Mouse (Mus musculus): ENCODE measurements at regions not wholly inside any gene's neighbourhood (a gene's known extent, or its start where the extent isn't known, plus 50 kb on each side); places are given as distances from the start of the nearest gene placed in this dataset.
"Not testable (repeated sequence)": the region's sequence is repeated elsewhere in the genome, so short reads cannot be mapped to it uniquely, and the experiment has no call there.

- Histone ChIP-seq H3K4me3 (replicated peaks) (no peak overlapping the region), H3K27ac (no peak overlapping the region), H3K4me1 (replicated peaks) (no peaks in the 10 kb centered on the region), H3K4me2 (no peak overlapping the region), H3K9ac (replicated peaks) (no peak overlapping the region), H3K9me3 (no peaks in the 10 kb centered on the region), H3K36me3 (no peaks in the 10 kb centered on the region), H3K27me3 (no peaks in the 10 kb centered on the region)
- 89% methylated on average over 1 of the region's 1 CpGs for WGBS
- no peak for ATAC-seq (ENCODE audit: insufficient number of reproducible peaks, insufficient read depth, low FRiP score, low TSS enrichment, low read depth)
Observed at GRCm38 (mm10) chr6:22496471-22496870, 140.4 kb upstream of the Fam3c start.

- H3K9ac ChIP-seq (replicated peaks), result no peak overlapping the region
- no peaks in the 10 kb centered on the region for H3K4me1 ChIP-seq (replicated peaks)
- no peak overlapping the region for H3K4me2 ChIP-seq
- no peaks in the 10 kb centered on the region for H3K27me3 ChIP-seq
- H3K27ac ChIP-seq, result no peak overlapping the region
- WGBS, result 48% methylated on average over 11 of the region's 11 CpGs
- no peaks in the 10 kb centered on the region for H3K9me3 ChIP-seq
- H3K36me3 ChIP-seq, result no peaks in the 10 kb centered on the region
- H3K4me3 ChIP-seq (replicated peaks), result no peak overlapping the region
- ATAC-seq (ENCODE audit: insufficient number of reproducible peaks, insufficient read depth, low FRiP score, low TSS enrichment, low read depth), result no peak
Observed at GRCm38 (mm10) chr6:22493632-22494260, 137.7 kb upstream of the Fam3c start.

GRCm38 (mm10) chr6:22492896-22493295 is 136.9 kb upstream of the Fam3c start:
- no peaks in the 10 kb centered on the region for H3K36me3 ChIP-seq
- H3K9ac ChIP-seq (replicated peaks), result no peak overlapping the region
- H3K4me2 ChIP-seq, result no peak overlapping the region
- H3K9me3 ChIP-seq, result no peaks in the 10 kb centered on the region
- 89% methylated on average over 17 of the region's 17 CpGs for WGBS
- no peak for ATAC-seq (ENCODE audit: insufficient number of reproducible peaks, insufficient read depth, low FRiP score, low TSS enrichment, low read depth)
- no peaks in the 10 kb centered on the region for H3K27me3 ChIP-seq
- no peaks in the 10 kb centered on the region for H3K4me1 ChIP-seq (replicated peaks)
- H3K4me3 ChIP-seq (replicated peaks), result no peak overlapping the region
- no peak overlapping the region for H3K27ac ChIP-seq

- Histone ChIP-seq H3K9ac (replicated peaks) (no peak overlapping the region), H3K36me3 (no peaks in the 10 kb centered on the region), H3K9me3 (no peaks in the 10 kb centered on the region), H3K4me2 (no peak overlapping the region), H3K4me1 (replicated peaks) (no peaks in the 10 kb centered on the region), H3K27ac (no peak overlapping the region), H3K27me3 (no peaks in the 10 kb centered on the region), H3K4me3 (replicated peaks) (no peak overlapping the region)
- no peak for ATAC-seq (ENCODE audit: insufficient number of reproducible peaks, insufficient read depth, low FRiP score, low TSS enrichment, low read depth)
- WGBS, result 94% methylated on average over 6 of the region's 6 CpGs
Observed at GRCm38 (mm10) chr6:22490762-22491161, 134.7 kb upstream of the Fam3c start.

- Histone ChIP-seq H3K4me1 (replicated peaks) (no peaks in the 10 kb centered on the region), H3K36me3 (no peaks in the 10 kb centered on the region), H3K4me3 (replicated peaks) (no peak overlapping the region), H3K27me3 (no peaks in the 10 kb centered on the region), H3K27ac (no peak overlapping the region), H3K4me2 (no peak overlapping the region), H3K9ac (replicated peaks) (no peak overlapping the region), H3K9me3 (no peaks in the 10 kb centered on the region)
- WGBS, result 85% methylated on average over 3 of the region's 3 CpGs
- ATAC-seq (ENCODE audit: insufficient number of reproducible peaks, insufficient read depth, low FRiP score, low TSS enrichment, low read depth), result no peak
Observed at GRCm38 (mm10) chr6:22487467-22487866, 131.4 kb upstream of the Fam3c start.

- Histone ChIP-seq H3K4me3 (replicated peaks) (no peak overlapping the region), H3K4me2 (no peak overlapping the region), H3K36me3 (no peaks in the 10 kb centered on the region), H3K4me1 (replicated peaks) (no peaks in the 10 kb centered on the region), H3K27me3 (no peaks in the 10 kb centered on the region), H3K27ac (no peak overlapping the region), H3K9me3 (no peaks in the 10 kb centered on the region), H3K9ac (replicated peaks) (no peak overlapping the region)
- ATAC-seq (ENCODE audit: insufficient number of reproducible peaks, insufficient read depth, low FRiP score, low TSS enrichment, low read depth), result no peak
- 82% methylated on average over 11 of the region's 11 CpGs for WGBS
Observed at GRCm38 (mm10) chr6:22485828-22486518, 129.9 kb upstream of the Fam3c start.

- not testable (repeated sequence) for H3K9ac ChIP-seq (replicated peaks); ATAC-seq (ENCODE audit: insufficient number of reproducible peaks, insufficient read depth, low FRiP score, low TSS enrichment, low read depth); H3K27me3 ChIP-seq; H3K4me1 ChIP-seq (replicated peaks); H3K4me2 ChIP-seq; H3K27ac ChIP-seq; H3K4me3 ChIP-seq (replicated peaks); H3K9me3 ChIP-seq; H3K36me3 ChIP-seq
- 87% methylated on average over 4 of the region's 4 CpGs for WGBS
Observed at GRCm38 (mm10) chr6:22482257-22482656, 126.2 kb upstream of the Fam3c start.

- Histone ChIP-seq H3K4me1 (replicated peaks) (no peaks in the 10 kb centered on the region), H3K4me2 (no peak overlapping the region)
- WGBS, result 83% methylated on average over 4 of the region's 4 CpGs
Observed at GRCm38 (mm10) chr6:22474604-22475003, 118.6 kb upstream of the Fam3c start.

GRCm38 (mm10) chr6:22474011-22474410 is 118.0 kb upstream of the Fam3c start:
- Histone ChIP-seq H3K9me3 (no peaks in the 10 kb centered on the region), H3K9ac (replicated peaks) (no peak overlapping the region), H3K27ac (no peak overlapping the region), H3K4me1 (replicated peaks) (no peaks in the 10 kb centered on the region), H3K4me3 (replicated peaks) (no peak overlapping the region), H3K4me2 (no peak overlapping the region), H3K27me3 (no peaks in the 10 kb centered on the region), H3K36me3 (no peaks in the 10 kb centered on the region)
- 74% methylated on average over 2 of the region's 2 CpGs for WGBS
- no peak for ATAC-seq (ENCODE audit: insufficient number of reproducible peaks, insufficient read depth, low FRiP score, low TSS enrichment, low read depth)

More at GRCm38 (mm10) chr6:22474604-22475003, 118.6 kb upstream of the Fam3c start:
- H3K36me3 ChIP-seq, result no peaks in the 10 kb centered on the region
- H3K9ac ChIP-seq (replicated peaks), result no peak overlapping the region
- H3K9me3 ChIP-seq, result no peaks in the 10 kb centered on the region
- H3K4me3 ChIP-seq (replicated peaks), result no peak overlapping the region
- no peak overlapping the region for H3K27ac ChIP-seq
- no peak for ATAC-seq (ENCODE audit: insufficient number of reproducible peaks, insufficient read depth, low FRiP score, low TSS enrichment, low read depth)
- no peaks in the 10 kb centered on the region for H3K27me3 ChIP-seq

GRCm38 (mm10) chr6:22472400-22472799 is 116.4 kb upstream of the Fam3c start:
- 88% methylated on average over 5 of the region's 5 CpGs for WGBS
- H3K27ac ChIP-seq; H3K9ac ChIP-seq (replicated peaks); H3K9me3 ChIP-seq; H3K4me3 ChIP-seq (replicated peaks); ATAC-seq (ENCODE audit: insufficient number of reproducible peaks, insufficient read depth, low FRiP score, low TSS enrichment, low read depth); H3K4me2 ChIP-seq; H3K27me3 ChIP-seq; H3K36me3 ChIP-seq; H3K4me1 ChIP-seq (replicated peaks): not testable (repeated sequence)

GRCm38 (mm10) chr6:22467334-22467993 is 111.4 kb upstream of the Fam3c start:
- ATAC-seq (ENCODE audit: insufficient number of reproducible peaks, insufficient read depth, low FRiP score, low TSS enrichment, low read depth), result no peak
- Histone ChIP-seq H3K9ac (replicated peaks) (no peak overlapping the region), H3K4me1 (replicated peaks) (no peaks in the 10 kb centered on the region), H3K4me2 (no peak overlapping the region), H3K9me3 (no peaks in the 10 kb centered on the region), H3K27me3 (no peaks in the 10 kb centered on the region), H3K4me3 (replicated peaks) (no peak overlapping the region), H3K27ac (no peak overlapping the region), H3K36me3 (no peaks in the 10 kb centered on the region)
- WGBS, result 86% methylated on average over 11 of the region's 11 CpGs

Measured in limb, embryonic 12.5 days (tissue).